Mouse (Mus musculus) adrenal gland, postnatal 14 days (tissue): ENCODE data around the gene Gdf11. TPM values are rescaled to one million over a fixed set of nuclear protein-coding genes. Genes with fewer than 3 reads are reported as not detected.

Source experiments
- DNase-seq: peaks from one replicate; pipeline ENCODE4 v3.0.0; 2021; ENCODE audit warnings: mixed read lengths
- long read RNA-seq, 2 experiments: library from polyadenylated mRNA; stranded (forward); transcript quantifications; one replicate each; pipeline ENCODE4 v2.0.0; 2021
- total RNA-seq: library from RNA; stranded (reverse); gene quantifications from 2 replicates; pipeline ENCODE4 v1.2.3, GENCODE M21; 2021

Gdf11 gene
- total RNA-seq, result 3.0 and 3.9 TPM in 2 replicates
- long read RNA-seq, experiment 1, partial matches to known transcripts, result 1 of 2 reads
- long read RNA-seq, experiment 1, other reads (novel, unspliced or antisense), result 1 of 2 reads
- long read RNA-seq, experiment 2, result 0 reads

- DNase-seq, result peak; percentile 72
Observed at GRCm38 (mm10) chr10:128891296-128892094, at the start of gene Gdf11. Gene Gdf11 (minus strand): TSS chr10:128891718.

GRCm38 (mm10) chr10:128940475-128941061, 49.0 kb upstream of the Gdf11 start:
- DNase-seq, result no peak

- DNase-seq, result peak; percentile 55
Observed at GRCm38 (mm10) chr10:128938974-128939373, 47.5 kb upstream of the Gdf11 start.

DNA sequence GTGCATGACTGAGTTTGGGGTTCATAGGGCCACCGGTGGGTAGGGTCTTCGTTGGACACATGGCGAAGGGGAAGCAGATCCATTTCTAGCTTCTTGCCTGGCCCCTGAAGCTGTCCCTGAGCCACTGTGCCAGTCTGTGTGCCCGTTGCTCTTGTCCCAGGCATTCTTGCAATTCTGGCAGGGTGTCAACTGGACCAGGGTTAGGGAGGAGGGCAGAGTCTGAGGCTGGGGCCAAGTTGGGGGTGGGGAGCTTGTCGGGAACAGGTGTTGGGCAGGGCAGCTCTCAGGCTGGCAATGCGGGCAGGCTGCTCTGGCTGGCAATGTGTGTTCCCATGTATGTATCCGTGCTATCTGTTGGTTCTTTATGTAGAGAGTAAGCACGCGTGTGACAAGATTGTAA, 46.9 kb upstream of the Gdf11 start:
- peak; percentile 89 for DNase-seq

- no peak for DNase-seq
Observed at GRCm38 (mm10) chr10:128937756-128938390, 46.4 kb upstream of the Gdf11 start.

DNA sequence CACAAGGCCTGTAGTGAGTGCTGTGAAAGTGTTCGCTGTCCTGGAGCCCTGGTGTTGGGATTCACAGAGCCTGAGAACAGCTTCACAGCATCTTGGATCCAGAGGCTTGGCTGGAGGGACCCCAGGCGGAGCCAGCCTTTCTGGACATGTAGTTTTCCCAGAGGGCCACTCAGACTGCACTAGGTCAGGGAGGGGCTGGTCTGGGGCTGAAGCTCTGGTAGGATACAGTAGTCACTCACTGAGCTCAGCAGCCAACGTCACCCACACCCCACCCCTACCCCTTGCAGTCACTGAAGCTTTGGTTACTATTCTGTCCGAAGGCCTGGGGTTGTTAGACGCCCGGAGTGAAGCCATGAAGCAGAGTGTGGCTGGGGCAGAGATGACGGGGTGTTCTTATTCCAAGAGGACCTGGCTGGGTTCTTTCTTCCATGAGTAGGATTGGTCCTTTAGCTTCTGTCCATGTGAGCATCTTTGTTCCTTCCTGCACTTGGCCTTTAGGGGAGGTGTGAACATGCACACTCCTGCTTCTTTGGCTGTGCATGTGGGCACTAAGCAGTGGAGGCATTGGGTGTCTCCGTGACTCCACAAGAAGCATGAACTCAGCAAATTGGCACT, 44.4 kb upstream of the Gdf11 start:
- DNase-seq, result no peak

DNA sequence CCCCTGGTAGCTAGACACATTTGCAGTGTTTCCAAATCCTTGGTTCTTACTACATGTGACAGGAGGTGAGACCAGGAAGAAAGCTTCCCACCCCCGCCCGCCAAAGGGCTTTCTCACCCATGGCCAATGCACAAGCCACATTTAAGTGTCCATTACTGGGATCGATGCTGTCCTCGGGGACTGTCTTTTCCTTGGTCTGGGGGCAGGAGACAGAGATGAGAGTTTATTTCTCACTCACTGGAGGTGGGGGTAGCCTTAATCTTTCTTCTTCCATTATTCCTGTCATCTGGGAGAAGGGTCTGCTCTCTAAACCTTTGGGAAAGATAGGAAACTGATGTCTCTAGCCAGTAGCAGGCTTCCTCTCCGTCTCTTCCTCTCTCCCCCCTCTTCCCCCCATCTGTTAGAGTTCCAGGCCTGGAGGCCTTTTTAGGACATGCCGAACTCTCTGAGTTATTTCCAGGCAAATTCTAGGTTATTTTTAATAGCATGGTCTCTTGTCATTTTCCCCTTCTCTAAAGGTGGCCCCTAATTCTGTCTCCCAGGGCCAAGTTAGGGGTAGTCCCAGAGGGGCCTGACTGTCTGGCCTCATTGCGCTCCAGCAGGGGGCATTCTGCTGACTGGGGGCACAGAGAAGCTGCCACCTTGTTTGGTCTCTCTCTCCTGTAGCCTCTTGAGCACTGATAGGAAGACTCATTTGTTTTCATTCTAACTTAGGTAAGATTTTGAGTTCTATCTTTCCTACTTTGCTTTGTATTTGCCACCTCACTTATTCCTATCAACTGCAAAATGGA, 43.7 kb upstream of the Gdf11 start:
- no peak for DNase-seq

DNA sequence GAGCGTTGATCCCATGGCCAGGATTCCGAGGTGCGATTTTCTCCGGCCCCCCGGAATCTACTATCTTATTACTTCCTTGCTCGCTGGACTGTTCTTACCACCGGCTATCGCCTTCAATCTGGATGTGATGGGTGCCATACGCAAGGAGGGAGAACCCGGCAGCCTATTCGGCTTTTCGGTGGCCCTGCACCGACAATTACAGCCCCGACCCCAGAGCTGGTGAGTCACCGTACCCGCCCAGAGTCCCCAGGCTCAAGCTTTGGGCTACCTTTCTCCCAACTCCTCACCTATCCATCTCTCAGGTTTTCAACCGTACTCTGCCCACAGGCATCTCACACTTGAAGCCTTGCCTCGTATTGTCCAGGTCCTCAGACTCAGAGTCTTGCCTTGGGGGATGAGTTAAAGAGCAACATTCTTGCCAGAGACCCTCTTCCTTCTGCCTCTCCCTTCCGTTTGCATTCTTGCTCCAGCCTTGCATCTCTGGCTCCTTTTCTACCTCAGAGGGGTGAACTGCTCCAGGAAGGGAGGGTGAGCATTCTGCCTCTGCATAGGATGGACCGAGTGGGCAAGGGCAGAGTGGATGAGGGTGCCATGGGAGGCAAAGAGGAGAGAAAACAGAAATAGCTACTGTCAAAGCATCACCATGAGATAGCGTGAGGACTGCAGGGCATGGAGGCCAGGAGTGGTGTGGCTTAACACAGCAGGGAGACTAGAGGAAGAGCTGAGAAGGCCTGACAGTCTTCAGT, 42.6 kb upstream of the Gdf11 start:
- DNase-seq, result no peak

GRCm38 (mm10) chr10:128933574-128933973, 42.1 kb upstream of the Gdf11 start, which contains the start of gene Itga7:
Gene Itga7 (plus strand): TSS chr10:128933818.
- peak; percentile 57 for DNase-seq

DNA sequence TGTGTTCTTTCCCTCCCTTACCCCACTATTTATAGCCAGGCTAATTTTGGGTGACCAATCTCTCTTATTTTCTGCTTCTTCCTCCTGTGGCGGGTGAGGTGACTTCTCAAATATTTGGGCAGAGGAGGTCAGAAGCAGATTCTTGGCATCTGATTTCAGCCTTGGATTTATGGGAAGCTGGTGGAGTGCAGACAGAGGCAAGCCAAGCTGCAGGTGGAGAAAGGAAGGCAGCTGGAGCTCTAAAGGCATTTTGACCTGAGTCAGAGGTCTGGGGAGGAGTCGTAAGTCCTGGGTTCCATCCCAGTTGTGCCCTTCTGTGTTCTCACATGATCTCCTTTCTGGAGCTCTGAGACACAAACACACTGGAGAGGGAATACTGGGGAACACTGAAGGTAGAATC, 39.9 kb upstream of the Gdf11 start:
- DNase-seq, result no peak

DNA sequence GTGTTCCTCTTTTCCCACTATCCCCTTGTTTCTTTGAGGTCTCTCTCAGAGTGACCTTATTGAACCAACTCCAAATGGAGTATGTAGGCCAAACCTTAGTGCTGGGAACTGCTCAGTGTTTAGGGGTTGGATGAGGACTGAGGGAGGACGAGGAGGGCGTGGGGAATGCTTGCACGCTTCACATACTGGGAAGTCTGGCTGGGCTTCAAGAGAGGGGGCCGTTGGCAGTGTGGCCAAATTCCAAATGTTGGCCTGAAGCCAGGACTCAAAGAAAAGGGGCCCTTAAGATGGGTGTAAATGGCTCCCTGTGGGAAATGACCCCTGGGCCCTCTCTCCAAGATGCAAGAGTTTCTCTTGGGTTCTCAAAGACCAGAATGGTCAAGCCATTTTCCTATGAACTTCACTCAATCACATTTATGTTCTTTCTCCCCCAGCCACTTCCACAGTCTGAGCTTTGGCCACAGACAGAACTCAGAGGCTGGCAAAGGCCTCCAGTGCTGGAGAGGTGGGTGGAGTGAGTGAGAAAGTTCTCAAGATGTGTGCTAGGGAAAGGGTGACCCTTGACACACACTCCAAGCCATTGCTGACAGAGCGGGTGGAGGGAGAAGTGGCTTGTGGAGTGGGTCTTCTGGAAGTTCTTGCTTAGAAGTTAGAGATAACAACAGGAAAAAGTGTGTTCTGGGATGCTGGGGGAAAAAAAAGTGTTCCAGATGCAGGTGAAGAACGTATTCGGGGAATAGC, 38.3 kb upstream of the Gdf11 start:
- DNase-seq, result peak; percentile 47

DNA sequence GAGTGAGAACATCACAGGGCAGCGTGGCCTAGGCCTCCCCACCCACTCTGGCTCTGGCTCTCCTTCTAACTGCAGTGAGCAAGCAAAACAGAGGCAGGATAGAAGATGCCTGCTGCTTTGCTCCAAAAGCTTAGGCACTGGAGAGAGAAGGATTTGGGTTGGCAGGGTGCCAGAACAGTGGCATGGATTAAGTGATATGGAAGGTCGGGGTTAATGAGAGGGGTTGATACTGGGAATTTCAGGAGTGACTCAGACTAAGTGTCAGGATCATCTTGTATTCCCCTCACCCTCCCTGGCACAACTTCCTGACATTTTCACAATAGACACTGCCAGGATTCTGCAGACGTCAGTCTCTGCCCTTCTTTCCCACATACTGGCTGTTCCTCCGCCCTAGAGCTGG, 36.8 kb upstream of the Gdf11 start:
- no peak for DNase-seq

DNA sequence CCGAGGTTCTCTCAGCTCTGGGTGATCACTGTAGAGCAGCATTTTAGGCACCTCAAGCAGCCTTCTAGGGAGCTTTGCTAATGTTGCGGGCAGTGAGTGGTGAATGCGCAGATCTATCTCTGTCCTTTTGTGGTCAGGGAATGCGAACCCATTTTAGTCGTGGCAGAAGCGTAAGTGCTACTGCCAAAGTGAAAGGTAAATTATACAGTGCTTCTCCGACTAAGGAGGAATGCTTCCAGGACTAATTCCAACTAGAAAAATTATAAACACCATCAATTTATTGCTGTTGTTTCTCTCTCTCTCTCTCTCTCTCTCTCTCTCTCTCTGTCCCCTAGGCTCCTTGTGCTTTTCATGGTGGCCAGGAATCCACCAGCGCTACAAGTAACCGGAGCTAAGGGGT, 32.4 kb upstream of the Gdf11 start, which contains the start of gene Bloc1s1:
Gene Bloc1s1, minus strand, starts transcription at position 101 of the 400 bp plus-strand sequence.
- DNase-seq, result no peak

DNA sequence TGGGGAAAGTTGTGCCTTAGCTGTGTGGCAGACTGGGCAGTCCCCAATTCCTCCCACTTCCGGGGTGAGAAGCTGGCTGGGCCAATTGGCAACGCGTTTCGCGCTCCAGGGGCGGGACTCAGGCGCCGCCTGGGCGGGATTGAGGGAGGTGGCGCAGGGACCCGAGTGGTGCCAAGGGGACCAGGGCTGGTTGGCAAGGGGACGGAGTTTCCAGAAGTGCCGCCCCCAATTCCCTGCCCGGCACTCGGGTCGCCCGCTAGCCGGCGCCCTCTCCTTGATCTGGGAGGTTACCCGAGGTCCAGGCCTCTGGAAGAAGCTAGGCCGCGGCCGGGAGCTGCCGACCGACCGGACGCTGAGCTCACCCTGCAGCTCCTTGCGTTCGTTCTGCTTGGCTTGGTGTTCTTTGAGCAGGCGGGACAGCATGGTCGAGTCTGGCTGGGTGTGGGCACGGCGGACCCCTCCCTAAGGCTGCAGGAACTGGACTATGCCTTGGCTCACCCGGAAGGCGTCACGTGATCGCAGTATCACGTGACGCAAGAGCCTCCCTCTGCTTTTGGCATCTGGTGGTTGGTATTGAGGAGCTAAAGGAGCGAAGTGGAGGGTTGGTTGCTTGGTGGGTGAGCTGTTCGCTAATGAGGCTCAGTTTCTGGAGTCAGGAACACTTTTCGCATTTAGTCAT, 31.6 kb upstream of the Gdf11 start:
- peak; percentile 99 for DNase-seq

DNA sequence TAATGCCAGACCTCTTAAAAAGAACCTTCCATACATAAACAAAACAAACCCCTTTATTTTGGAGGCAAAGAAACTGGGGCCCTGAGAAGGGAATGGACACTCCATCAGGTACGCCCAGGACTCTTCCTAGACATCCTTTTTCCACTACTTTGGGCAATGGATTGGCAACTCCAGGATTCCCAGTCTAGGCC, 31.2 kb upstream of the Gdf11 start, which contains the start of gene Rdh5:
Gene Rdh5, minus strand, starts transcription at position 67 of the 191 bp plus-strand sequence.
- DNase-seq, result no peak

- peak; percentile 63 for DNase-seq
Observed at GRCm38 (mm10) chr10:128921883-128922821, 30.6 kb upstream of the Gdf11 start.

DNA sequence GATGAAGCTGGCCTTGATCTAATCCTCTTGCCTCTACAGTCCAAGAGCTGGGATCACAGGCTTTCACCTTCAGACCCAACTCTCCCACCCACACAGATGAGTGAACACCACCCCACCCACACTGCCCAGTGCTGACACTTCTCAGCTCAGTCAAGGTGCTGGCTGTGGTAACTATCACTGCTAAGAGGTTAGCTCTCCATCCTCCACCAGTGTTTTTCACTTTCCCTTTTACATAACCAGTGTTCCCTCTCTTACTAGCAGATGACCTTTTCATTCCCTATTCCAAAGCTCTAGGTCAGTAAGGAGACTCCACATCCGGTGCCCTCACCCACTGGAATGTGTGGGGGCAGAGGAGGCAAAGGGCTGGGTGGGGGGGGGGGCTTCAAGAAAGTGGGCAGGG, 29.7 kb upstream of the Gdf11 start:
- no peak for DNase-seq

DNA sequence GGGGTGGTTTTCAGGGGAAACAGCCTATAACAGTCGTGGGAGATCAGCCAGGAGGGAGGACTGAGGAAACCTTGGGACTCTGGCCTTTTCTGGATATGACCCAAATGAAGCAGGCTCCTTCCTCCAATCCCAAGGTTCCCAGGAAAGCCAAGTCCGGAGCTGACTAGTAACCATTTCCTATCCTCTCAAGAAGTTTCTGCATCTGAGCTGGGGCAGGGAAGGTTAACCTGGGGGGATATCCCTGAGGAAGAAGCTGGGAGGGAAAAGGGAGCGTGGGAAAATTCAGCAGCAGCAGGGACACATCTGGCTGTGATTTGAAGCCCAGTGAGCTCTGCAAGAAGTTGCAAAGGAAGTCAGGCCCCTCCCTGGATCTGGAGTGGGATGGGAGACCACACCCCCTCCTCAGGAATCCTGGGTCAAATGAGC, 29.2 kb upstream of the Gdf11 start:
- DNase-seq, result peak; percentile 53

- DNase-seq, result no peak
Observed at GRCm38 (mm10) chr10:128919966-128920365, 28.4 kb upstream of the Gdf11 start.
